Mouse (Mus musculus) ovary, postnatal 36 days (tissue): ENCODE measurements around the gene Anp32a.

Source experiments
- DNase-seq: peaks from one replicate; pipeline ENCODE4 v3.0.0; 2022; ENCODE audit warnings: low spot score, mixed read lengths

The Anp32a gene

DNA sequence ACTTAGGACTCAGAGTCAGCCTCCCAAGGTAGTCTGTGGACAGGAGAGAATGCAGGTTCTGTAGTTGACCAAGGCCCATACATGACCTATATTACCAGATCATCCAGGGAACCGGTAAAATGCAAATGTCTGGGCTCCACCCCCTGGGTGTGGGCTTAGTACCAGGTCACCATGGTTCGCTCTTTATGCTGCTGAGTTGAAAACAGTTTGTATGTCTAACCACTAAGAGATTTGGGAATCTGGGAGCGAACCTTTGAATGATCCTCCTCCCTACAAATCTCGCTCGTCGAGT, 5.2 kb downstream of the Anp32a start:
- no peak for DNase-seq

DNA sequence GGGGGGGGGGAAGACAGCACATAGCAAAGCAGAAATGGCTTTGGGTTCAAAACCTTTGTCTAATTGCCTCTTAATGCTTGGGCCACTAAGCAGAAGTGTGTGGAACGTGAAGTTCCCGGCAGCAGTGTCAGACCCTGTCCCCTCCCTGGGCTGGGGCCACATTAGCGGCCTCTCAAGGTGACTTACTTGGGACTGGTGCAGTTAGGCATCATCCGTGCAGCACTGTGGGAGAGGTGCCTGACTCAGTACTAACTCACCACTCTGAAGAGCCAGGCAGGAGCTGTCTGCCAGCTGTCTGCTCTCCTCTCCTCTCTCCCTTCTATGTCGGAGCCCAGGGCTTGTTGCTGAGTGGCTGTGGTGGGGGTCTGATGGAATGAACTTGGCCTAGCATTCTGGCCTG, 6.1 kb downstream of the Anp32a start:
- no peak for DNase-seq

DNA sequence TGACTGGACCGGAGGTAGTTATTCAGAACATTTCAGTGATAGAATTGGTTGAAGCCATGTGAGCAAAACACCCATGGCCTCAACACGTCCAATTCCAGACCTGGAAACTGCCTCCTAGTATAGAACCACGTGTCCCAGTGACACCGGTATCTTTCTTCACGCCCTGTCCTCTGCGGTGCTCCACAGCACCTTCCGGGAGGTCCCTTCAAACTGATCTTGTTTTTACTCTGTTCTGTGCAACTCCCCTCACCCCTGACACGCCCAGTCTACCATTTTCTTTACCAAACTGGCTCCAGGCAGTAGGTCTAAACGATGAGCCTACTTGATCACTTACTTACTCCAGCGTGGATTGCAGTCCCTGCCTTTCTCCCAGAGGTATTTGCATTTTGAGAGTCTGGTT, 7.0 kb downstream of the Anp32a start:
- DNase-seq = no peak

DNA sequence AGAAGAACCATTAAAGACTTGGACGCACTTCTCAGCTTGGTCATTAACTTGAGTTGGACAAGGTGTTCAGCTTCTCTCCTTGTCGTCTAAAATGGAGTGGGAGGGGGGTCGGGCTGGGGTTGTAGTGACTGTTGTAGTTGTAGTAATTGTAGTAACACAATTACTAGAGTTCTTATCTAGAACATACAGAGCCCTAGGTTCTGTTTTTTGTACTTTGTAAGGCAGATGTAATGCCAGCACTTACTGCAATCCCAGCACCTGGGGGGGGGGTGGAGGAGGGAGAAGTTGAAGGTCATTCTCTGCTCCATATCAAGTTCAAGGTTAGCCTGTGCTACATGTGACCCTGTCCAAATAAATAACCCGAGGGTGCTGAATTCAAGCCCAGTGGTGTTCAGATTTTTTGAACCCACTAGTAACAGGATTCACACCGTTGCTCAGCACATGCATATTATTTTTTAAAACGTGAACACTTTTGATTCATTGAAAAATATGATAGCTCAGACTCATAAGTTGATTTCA, 7.4 kb downstream of the Anp32a start:
- no peak for DNase-seq

DNA sequence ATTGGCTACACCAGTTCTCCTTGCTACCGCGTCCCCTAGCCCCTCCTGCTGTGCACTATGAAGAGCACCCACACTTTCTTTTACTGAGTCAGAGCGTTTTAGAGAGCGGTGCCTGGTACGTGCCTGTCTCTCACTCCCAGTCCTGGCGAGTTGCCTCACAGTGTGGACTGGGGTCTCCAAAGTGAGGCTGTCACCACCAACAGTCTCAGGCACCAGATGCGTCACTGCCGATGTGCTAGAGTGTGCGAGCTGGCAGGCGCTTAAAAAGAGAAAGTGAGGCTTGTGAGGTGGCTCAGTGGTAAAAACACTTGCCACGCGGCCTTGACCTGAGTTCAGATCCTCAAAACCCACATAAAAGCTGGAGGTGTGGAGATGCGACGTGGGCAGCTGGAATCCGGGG, 8.2 kb downstream of the Anp32a start:
- DNase-seq = no peak

DNA sequence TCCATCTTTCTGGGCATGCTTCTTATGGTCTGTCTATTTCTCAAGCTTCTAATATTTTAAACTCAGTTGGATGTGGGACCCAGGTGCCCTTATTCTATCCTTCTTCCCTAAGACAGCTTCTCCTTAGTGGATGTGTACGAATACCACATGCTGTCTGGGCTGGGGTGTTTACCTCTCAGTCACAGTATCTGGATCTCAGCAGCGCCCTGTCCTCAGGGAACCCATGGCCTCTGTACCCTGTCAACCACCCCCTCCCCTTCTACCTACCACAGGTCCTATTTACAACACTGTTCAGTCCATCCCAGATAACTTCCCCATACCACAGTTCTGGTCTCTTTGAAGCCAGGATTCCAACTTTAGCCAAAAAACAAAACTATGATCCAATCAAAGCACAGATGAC, 9.6 kb downstream of the Anp32a start:
- no peak for DNase-seq

DNA sequence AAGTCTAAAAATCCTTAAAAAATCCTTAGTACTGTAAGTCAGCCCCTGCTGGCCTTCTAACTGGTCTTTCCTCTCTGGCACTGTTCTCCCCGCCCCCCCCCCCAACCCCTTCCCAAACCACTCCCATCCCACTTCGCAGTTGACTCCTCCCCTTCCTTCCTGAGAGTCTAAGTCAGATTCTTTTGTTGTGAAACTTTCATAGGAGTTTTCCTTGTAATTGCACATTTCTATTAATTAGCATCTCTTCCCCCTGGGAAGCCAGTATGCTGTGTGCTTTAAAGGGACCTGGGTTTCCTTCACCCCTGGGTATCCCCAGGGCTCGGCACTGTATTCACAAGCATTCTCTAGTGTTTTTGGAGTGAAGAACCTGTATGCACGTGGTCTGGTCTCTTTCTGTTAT, 10.1 kb downstream of the Anp32a start:
- DNase-seq = no peak

DNA sequence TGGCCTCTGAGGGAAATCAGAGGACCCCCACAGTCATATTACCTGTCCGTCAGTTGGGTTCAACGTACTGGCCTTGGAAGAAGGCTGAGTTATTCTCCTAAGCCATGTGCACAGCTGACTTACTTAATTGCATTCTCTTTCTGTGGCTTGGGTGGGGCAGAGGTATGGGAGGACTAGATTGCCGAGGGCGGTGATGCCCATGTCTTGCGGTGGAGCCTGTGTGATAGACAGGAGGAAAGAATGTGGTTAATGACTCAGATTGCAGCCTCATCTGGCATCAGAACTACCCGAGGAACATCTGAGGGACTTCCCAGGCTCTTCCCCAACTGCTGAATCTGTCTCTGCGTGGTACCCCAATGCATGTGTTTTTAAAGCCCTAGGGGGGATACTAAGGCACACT, 12.7 kb downstream of the Anp32a start:
- DNase-seq = no peak

DNA sequence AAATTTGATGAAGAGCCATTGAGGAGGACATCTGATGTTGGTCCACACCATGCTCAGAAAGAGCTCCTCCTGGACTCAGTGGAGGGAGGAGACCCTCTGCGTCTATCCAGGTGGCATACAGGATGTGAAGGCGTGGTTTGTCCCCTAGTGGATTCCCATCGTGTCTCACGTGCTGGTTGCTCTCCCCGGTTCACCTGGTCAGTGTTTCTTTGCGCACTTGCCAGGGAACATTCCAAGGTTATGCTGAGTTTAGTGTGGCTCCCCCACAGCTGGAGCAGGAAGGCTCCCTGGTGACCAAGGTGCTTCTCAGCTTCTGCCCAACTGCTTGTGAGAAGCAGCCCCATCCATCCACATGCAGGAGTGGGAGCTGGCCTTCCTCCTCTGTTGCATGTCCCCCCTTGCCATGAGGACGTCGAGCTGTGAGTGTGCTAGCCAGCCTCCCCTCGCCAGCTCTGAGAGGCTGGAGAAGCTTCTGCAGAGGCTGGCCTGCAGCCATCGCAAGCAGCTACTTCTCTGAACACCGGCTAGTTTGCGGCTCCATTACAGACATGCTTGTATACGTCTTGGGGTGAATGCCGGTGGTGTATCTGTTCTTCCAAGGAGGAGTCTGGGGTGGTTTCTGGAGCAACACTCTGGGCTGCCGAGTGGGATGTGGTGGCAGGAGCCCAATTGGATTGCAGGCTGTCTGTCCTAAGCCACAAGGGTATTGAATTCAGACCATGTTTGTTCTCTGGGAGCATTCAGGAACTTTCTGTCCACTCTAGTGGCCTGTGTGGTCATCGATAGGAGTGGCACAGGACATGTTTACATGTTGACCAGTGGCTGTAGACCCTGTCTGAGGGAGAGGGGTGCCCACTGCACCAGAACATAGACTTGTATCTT, 14.0 kb downstream of the Anp32a start:
- peak; percentile 13 for DNase-seq

DNA sequence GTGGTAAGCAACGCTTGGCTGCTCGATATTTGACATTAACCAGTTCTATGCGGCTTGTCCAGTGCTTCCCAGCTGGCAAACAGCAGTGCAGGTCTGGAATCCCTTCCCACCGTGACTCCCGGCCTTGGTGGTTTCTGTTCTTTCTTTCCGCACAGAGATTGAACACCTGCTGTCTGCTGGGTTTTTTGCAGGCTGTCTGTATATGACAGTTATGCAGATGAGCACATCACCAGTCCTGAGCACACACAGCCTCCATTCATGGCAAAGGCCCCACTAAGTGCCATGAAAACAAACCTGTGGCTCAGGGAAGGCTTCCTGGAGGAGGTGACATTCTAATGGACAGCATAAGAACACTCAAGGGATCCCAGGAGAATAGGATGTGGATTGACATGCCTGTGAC, 14.7 kb downstream of the Anp32a start:
- no peak for DNase-seq

DNA sequence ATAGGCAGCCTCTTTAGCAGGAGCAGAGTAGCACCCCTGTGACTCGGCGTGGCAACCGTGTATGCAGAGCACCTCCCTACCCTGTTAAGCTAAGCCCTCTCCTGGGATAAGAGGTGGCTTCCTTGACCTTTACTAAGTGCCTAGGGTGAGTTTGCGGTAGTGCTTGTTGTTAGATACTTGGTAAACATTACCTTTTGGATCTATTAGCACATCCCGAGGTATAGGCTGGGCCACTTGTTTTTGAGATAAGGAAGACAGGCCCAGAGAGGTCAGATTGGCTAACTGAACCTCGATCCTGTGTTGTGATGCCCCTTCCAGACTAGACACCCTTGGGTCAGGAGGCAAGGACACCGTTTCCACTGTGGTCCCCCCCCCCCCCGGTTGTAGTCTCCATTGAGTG, 16.5 kb downstream of the Anp32a start:
- DNase-seq = no peak

DNA sequence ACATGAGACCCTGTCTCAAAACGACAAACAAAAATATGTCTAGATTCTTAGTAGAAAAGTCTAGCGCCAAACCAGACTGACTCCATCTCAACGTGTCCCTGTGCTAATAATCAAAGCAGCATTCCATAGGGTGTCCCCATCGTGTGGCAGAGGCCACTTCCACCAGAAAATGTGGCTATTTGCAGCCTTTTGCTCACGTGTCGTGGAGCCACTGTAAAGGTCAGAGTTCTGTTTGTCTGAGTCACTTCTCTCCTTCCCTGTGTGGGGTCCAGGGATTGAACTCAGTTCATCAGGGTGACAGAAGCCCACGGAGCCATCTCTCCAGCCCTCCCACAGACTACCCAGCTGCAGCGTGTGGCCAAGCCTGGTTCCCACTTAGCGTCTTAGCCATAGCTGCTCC, 17.8 kb downstream of the Anp32a start:
- no peak for DNase-seq

DNA sequence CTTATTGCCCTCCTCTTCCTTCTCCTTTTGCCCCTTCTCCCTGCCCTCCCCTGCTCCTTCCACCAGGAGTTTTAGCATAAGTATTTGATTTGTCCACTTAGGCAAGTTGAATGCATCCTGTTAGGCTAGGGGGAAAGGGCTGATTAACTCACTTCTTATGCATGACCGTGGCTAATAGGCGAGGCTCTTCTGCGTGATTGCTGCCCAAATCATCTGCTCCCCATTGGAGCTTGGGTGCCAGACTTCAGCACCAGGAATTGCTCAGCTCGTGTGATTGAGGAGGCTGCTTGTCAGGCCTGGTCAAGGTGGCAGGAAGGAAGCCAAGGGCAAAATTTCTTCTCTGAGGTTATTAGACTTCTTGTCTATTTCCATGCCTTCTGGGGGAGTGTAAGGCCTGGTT, 19.8 kb downstream of the Anp32a start:
- DNase-seq = no peak

DNA sequence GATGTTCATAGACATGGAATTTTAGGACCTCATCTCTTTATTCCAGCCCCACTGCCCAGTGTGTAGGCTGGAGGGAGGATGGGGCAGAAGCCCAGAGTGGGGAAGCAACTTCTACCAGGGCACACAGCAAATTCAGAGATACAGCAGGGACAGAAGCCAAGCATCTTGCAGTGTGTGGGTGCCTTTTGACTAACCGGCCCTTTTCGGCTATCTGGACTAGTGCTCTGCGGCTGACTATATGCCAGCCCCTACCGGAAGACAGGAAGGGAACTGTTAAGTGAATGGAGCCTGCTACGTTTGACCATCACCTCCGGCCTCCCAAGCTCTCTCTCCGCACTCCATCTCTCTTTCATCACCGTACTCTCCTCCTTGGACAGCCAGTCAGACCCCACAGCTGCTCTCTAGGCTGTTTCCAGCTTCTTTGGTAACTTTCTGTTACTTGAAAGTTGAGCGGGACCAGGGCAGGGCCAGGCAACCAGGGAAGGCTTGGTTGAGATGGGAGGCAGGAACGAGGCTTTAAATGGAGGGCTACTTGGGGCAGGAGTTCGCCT, 21.8 kb downstream of the Anp32a start:
- no peak for DNase-seq

DNA sequence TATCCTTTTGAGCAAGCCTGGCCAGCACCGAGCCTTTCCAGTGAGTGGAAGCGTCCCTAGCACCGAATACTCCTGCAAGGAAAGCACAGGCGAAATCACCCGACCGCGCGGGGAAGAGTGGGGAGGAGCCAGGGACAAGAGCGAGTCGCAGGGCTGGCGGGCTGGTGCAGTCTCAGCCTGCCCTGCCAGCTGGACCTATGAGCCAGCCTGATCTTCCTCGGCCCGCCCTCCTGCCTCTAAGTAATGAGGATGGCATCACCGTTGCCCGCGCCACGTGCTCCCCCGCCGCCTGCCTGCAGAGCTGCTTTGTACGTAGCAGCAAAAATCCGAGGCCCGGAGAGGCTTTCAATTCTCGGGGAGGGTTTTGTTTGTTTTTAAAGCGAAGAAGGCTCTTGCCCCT, 22.5 kb downstream of the Anp32a start:
- DNase-seq = peak; percentile 87

DNA sequence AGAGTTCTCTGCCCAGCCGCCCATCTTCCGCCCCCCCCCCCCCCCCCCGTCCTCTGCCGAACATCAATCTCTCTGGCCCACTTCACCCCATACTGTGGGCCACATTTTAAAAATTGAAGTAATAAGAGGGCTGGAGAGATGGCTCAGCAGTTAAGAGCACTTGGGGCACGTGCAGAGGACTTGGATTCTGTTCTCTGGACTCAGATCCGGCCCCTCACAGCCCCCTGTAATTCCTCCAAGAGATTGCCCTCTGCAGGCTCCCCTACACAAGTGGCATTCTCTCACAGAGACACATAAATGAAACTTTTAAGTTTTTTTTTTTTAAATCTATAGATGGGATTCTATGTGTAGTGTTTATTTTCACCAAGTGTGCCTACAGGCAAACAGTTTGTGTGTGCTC, 23.1 kb downstream of the Anp32a start:
- DNase-seq = no peak

DNA sequence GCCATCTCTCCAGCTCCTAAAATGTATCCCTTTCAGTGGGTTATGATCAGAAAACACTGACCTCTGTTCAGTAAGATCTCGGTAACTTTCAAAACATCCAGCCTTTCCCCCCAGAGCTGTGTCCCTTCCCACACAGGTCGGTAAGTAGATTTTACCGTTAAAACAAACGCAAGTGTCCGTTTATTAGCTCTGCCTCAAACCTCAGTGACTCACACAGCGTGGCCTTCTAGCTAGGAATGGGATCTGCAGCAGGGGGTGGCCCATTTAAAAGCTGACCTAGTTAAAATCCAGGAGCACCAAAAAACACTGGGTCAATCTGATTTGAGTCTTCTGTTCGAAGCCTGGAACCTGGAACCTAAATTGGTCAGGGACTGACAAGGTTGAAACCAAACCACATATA, 23.7 kb downstream of the Anp32a start:
- DNase-seq = no peak

DNA sequence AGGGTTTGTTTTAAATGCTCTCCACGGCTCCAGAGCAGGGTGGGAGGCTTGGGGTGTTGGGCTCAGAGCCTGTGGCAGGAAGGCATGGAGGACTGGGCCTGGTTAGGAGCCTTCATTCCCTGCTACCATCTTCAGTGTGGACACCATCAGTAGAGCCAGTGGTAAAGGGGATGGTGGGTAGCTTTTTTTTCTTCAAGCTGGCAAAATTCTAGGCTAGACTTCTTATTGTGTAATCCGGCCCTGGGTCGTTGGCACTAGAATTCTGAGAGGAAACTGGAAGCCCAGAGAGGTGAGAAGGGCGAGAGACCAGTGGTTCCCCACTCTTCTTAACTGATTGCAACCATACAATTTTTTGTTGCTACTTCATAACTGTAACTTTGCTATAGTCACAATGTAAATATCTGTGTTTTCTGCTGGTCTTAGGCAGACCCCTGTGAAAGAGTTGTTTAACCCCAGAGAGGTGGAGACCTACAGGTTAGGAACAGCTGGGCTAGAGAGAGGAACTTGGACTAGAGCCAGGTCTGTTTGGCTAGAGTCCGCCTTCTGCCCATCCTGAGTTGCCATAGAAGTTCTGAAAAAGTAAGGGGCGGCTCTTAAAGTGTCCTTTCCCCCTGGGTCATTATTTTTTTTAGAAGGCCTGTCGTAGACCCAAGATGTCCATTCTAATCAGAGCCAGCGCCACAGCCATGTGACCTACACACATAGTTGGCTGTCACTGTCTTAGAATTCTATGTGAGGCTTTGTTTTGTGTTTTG, 24.4 kb downstream of the Anp32a start:
- DNase-seq = no peak

DNA sequence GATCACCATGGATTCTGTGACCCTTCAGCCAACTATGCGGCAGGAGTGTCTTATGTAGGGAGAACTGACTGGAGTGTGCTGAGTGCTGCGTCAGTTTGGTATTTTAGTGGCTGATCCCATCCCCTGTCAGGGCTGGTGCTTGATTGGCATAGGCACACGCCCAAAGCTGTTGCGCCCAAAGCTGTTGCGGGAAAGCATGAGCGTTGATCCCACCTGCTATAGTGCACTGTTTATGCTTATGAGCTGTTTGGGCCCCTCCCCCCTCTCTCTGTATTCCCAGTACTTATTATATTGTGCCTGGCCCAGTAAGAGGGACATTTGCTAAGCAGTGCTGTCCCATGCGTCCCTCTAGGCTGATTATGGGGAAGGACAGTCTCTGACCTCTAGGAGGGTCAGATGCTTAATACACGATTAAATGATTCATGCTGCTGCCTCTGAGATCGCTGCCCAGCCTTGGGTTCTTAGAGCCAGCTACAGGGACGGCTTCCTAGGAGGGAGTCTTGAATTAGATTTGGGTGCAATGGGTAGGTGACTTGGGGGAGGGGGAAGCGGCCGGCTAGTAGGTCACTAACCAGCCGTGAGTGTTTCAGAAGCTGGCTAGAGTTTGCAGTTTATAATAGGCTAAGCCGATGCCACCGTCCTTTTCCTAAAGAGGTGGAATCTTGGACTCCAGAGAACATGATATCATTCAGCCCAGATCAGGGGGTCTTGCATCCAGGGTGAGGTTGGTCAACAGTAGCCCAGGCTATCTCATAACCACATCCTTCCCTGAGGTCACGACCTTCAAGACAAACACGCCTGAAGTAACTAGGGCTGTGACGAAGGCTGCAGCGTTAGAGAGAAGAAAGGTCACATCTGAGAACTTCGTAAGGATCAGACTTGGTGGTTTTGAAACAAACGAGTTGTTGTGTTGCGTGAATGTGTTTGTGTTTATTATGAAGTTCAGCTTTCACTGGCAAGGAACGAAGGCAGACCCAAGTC, 25.7 kb downstream of the Anp32a start:
- no peak for DNase-seq

DNA sequence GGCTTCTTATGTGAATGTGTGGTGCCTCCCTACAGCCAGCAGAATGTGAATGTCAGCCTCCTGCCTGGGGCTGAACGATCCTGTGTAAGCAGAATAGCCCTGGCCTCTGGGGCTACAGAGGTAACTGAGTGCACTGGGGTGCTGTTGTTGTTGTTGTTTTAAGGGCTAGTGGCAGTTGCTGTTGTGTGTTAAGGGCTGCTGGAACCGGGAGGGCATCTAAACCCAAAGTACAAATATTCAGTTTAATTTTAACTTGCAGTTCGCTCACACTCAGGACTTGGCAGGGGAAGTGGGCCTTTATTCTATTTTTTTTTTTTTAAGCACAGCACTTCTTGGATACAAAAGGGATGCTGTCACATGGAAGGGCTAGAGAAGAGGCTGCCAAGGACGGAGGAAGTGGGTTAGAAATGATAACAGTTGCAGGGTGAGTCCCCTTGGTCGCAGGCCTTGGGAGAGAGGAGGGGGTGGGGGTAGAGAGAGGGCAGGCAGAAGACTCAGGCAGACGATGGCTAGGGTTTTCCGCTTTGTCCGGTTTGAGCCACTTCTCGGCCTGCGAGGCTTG, 26.5 kb downstream of the Anp32a start:
- DNase-seq = no peak

DNA sequence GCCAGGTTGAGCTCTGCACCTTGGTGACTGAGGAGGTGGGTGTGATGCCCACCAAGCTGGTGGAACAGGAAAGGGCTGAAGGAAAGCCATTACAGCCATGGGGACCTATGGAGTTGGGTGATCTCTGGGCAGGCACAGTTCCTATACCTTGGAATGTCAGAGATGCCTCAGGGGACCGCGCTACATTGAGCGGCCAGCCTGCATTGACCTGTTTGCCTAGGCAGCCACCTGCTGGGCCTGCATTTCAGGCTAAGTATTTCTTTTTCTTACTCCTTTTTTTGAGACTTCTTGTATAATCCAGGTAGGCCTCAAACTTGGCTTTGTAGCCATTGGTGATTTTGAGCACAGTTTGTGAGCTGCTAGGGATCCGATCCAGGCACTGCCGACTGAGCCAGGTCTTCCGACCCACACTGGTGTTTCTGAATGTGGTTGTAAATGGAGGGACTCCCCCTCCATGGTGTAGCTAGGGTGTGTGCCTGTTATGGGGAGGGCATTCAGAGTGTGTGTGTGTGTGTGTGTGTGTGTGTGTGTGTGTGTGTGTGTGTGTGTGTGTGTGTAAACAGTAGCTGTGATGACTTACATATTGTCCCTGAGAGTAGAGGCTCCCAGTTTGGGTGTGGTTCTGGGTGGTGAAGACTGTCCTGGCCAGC, 27.3 kb downstream of the Anp32a start:
- DNase-seq = no peak
